Mouse (Mus musculus) bone marrow, adult 2 months (tissue): Measurements from ENCODE around the gene Prcp.

ENCODE experiments used
- CTCF ChIP-seq: fragments of 200-500 bp; IDR thresholded peaks from 2 replicates; pipeline ENCODE4 v1.5.1; 2011; ENCODE audit warnings: low read length, control low read depth; ENCODE audit not compliant: control insufficient read depth, insufficient read depth
- POLR2A ChIP-seq: fragments of 200-500 bp; IDR thresholded peaks from 2 replicates; pipeline ENCODE4 v1.6.1; 2011; ENCODE audit warnings: low read depth, mild to moderate bottlenecking, control low read depth, low read length, borderline replicate concordance; ENCODE audit not compliant: control insufficient read depth

DNA sequence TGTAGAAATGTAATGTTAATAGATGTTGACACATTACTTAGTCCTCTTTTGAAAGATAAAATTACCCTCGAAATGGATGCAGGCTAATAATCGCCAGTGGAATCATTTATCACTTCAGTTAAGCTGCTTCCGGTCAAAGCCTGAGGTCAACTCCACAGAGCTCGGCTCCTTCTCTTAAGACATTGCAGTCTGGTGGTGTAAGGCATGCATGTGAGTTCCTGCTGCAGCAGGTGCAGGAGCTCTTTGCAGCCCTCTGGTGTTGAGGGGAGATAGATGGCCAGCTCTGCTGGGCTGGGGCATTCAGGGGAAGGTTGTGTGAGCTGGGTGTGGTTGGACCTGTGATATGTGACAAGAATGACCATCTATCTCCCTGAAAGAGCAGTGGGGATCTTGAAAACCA lies 104.0 kb downstream of the Prcp start:
- TF ChIP-seq POLR2A, result no peak
- TF ChIP-seq CTCF, result no peak
